Mouse (Mus musculus) bone marrow macrophage, adult 2 months (primary cell): ENCODE results near the gene Ppp1r10. TPM values are rescaled to one million over a fixed set of nuclear protein-coding genes. Genes with fewer than 3 reads are reported as not detected.

Source experiments
- H3K27ac ChIP-seq: 2 replicates; pipeline ENCODE4 v1.5.1; 2012; ENCODE audit warnings: low read depth, low read length; ENCODE audit not compliant: insufficient read depth
- H3K4me1 ChIP-seq: 2 replicates; pipeline ENCODE4 v1.6.1; 2012; ENCODE audit warnings: low read length; ENCODE audit not compliant: control insufficient read depth, insufficient read depth
- H3K4me3 ChIP-seq: 2 replicates; pipeline ENCODE4 v1.5.1; 2012; ENCODE audit warnings: mild to moderate bottlenecking, low read length, moderate library complexity; ENCODE audit not compliant: insufficient read depth
- CTCF ChIP-seq: IDR thresholded peaks from 2 replicates; pipeline ENCODE4 v1.5.1; 2012; ENCODE audit warnings: low read depth, mild to moderate bottlenecking, low read length, moderate library complexity
- POLR2A ChIP-seq: IDR thresholded peaks from 2 replicates; pipeline ENCODE4 v1.6.1; 2012; ENCODE audit warnings: mild to moderate bottlenecking, low read depth, low read length, borderline replicate concordance
- polyA plus RNA-seq: library from polyadenylated mRNA; stranded (reverse); fragments of >200 nt; gene quantifications from 2 replicates; pipeline ENCODE4 v1.2.4, GENCODE M21; 2012; ENCODE audit not compliant: missing spikeins, insufficient read depth, insufficient read length

Gene Ppp1r10
- polyA plus RNA-seq, 1 experiment = 46.0 TPM

DNA sequence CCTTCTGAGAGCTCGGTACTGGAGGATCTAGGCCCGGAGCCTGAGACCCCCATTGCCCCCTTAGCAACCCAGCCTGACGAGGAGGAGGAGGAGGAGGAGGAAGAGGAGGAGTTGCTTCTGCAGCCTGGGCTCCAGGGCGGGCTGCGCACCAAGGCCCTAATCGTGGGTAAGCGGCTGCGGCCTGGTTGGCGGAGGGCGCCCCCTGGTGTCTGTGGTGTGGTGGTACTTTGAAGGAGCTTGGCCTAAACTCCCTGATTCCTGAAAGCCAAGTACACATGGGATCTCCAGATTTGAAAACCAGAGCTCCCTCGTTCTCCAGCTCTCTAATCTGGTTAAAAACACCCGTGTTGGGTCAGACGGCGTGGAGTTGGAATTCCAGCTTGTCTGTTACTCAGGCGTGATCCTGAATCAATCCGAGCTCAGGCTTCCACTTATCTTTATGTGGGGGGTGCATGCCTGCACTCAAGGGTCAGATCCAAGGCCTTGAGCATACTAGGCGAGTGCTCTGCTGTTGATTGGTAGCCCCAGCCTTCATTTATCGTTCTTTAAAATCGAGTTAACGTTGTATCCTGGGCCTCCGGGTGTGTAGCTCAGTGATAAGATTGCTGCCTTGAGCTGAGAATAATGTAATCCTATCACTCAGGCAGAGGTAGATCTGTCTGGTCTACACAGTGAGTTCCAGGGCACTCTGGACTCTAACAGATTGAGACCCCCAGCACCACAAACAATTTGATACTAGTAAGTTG lies 42.3 kb upstream of the Ppp1r10 start:
- H3K27ac ChIP-seq = peak overlapping the region; percentile 2; the same call in 1 of the 2 replicates
- peak overlapping the region; percentile 21 for H3K4me3 ChIP-seq
- H3K4me1 ChIP-seq = peaks cover 14% of the 10 kb centered on the region
- TF ChIP-seq CTCF (peak; percentile 77; the same call in 1 of the 2 replicates), POLR2A (no peak)

DNA sequence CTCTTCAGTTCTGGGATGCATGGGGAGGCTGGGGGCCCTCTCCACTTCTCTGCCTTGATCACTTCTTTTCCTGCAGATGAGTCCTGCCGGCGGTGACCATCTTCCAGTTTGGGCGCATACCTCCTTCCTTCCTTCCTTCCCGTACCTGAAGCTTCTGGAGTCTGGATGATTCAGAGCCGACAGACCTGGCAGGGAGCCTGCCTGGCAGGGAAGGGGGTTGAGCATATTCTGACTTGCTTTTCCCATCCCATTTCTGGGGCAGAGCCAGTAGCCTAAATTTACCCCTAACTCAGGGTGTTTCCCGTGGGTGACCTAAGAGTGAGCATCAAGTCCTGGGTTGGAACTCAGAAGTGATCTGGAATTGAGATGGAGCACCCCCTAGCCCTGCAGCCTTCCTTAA lies 41.5 kb upstream of the Ppp1r10 start:
- Histone ChIP-seq H3K27ac (no peak overlapping the region), H3K4me1 (peaks cover 14% of the 10 kb centered on the region), H3K4me3 (no peak overlapping the region)
- TF ChIP-seq POLR2A (no peak), CTCF (no peak)

DNA sequence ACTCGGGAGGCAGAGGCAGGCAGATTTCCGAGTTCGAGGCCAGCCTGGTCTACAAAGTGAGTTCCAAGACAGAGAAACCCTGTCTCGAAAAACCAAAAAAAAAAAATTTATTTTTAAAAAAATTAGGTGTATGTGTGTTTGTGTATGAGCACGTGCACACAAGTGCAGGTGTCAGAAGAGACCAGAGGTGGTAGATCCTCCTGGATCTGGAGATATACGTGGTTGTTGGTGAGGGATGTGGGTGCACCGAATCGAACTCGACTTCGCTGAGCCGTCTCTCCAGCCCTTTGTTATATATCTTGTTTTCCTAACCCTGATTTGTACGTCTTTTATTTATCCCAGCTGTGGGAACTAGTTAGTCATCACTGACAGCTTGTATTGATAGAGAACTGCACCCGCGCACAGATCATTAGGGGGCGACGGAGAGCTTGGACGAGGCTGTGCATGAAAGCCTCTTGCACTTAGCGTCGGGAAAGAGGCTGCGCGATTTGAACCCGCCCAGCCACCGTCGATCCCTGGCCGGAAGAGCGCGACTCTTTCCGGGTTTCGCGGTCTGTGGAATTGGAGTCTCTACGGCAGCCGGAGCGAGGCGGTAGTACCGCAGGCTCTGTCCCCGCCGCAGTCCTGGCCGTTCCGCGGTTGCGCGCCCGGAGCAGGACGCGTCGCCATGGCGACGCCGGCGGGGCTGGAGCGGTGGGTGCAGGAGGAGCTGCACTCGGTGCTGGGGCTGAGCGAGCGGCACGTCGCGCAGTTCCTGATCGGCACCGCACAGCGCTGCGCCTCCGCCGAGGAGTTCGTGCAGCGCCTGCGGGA lies 36.8 kb upstream of the Ppp1r10 start, which contains the start of gene Dhx16:
Gene Dhx16, plus strand, starts transcription at position 575 of the 813 bp plus-strand sequence.
- TF ChIP-seq POLR2A = no peak
- 0 out of 2 replicates have a peak, but pooled peaks have one; percentile 24 for TF ChIP-seq CTCF
- Histone ChIP-seq H3K27ac (peak within 1 kb of the TSS; percentile 62), H3K4me1 (peaks cover 6% of the 10 kb centered on the region), H3K4me3 (peak within 1 kb of the TSS; percentile 90)

DNA sequence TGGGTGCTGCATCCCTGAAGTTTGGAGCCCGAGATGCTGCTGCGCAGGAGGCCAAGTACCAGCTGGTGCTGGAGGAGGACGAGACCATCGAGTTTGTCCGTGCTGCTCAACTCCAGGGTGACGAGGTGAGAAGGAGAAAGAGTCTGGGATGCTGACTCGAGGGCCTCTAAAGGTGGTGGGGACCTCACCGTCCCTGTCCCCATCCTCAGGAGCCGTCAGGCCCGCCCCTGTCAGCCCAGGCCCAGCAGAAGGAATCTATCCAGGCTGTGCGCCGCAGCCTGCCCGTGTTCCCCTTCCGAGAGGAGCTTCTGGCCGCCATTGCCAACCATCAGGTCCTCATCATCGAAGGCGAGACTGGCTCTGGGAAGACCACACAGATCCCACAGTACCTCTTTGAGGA lies 33.3 kb upstream of the Ppp1r10 start:
- Histone ChIP-seq H3K4me1 (peaks cover 6% of the 10 kb centered on the region), H3K27ac (no peak overlapping the region), H3K4me3 (no peak overlapping the region)
- no peak for TF ChIP-seq CTCF
- TF ChIP-seq POLR2A = no peak

DNA sequence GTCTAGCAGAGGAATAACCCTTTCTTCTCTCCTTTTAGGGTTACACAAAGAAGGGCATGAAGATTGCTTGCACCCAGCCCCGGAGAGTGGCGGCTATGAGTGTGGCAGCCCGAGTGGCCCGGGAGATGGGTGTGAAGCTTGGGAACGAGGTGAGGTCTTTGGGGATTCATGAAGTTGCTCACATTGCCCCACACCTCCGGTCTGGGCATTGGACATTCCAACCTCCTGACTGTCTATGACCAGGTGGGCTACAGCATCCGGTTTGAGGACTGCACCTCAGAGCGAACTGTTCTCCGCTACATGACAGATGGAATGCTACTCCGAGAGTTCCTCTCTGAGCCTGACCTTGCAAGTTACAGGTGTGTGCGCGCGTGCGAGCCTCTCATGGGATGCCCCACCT lies 32.5 kb upstream of the Ppp1r10 start:
- TF ChIP-seq CTCF = no peak
- TF ChIP-seq POLR2A = no peak
- Histone ChIP-seq H3K4me3 (no peak overlapping the region), H3K4me1 (peaks cover 6% of the 10 kb centered on the region), H3K27ac (no peak overlapping the region)

DNA sequence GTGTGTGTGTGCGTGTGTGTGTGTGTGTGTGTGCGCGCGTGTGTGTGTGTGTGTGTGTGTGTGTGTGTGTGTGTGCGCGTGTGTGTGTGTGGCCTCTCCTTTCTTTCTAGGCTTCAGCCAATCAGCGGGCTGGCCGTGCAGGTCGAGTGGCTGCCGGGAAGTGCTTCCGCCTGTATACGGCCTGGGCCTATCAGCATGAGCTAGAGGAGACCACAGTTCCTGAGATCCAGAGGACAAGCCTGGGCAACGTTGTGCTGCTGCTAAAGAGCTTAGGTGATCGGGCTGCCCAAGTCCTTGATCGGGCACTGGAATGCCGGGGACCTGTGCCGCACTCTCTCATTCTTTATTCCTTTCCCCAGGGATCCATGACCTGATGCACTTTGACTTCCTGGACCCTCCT lies 28.5 kb upstream of the Ppp1r10 start:
- no peak overlapping the region for H3K27ac ChIP-seq
- H3K4me3 ChIP-seq = no peak overlapping the region
- TF ChIP-seq CTCF (no peak), POLR2A (no peak)
- no peaks in the 10 kb centered on the region for H3K4me1 ChIP-seq

DNA sequence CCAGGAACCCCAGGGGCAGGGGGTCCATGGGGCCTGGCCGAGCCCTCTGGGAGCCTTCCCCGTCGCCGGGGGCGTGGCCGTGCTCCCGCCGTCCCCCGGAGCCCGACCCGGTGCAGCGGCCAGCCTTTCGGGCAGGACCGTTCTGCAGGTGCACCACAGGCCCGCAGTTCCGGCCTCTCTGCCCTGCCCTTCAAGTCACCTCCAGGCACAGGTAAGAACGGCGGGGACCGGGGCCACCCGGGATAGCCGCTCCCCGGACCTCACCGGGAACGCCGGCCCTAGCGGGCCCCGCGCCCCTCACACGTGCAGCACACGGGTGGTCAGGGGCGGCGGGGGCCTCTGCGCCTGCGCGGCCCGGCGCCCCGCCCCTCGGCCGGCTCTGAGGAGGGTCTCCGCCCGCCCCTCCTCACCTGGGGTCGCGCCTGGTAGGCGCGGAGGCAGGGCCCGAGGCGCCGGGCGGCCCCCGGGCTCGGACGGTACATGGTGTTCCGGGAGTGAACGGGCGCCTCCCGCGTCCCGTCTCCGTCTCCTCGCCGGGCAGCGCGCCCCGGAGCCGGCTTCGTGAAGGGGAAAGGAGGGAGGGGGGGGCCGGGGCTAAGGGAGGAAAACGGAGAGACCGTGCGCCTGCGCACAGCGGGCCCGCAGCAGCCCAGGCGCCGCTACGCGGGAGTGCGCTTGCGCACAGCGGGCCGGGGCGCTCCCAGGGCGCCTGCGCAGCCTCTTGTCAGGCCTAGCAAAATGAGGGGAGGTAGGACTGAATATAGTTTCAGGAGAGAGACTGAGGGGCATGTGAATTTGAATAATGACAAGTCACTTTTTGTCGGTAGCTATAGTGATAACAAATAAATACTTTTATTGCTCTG lies 19.2 kb upstream of the Ppp1r10 start, which contains the start of gene 2310061I04Rik:
Gene 2310061I04Rik, minus strand, starts transcription at position 651 of the 863 bp plus-strand sequence.
- Histone ChIP-seq H3K4me3 (peak within 1 kb of the TSS; percentile 78), H3K27ac (peak within 1 kb of the TSS; percentile 61), H3K4me1 (peaks cover 18% of the 10 kb centered on the region)
- TF ChIP-seq CTCF = no peak
- no peak for TF ChIP-seq POLR2A

DNA sequence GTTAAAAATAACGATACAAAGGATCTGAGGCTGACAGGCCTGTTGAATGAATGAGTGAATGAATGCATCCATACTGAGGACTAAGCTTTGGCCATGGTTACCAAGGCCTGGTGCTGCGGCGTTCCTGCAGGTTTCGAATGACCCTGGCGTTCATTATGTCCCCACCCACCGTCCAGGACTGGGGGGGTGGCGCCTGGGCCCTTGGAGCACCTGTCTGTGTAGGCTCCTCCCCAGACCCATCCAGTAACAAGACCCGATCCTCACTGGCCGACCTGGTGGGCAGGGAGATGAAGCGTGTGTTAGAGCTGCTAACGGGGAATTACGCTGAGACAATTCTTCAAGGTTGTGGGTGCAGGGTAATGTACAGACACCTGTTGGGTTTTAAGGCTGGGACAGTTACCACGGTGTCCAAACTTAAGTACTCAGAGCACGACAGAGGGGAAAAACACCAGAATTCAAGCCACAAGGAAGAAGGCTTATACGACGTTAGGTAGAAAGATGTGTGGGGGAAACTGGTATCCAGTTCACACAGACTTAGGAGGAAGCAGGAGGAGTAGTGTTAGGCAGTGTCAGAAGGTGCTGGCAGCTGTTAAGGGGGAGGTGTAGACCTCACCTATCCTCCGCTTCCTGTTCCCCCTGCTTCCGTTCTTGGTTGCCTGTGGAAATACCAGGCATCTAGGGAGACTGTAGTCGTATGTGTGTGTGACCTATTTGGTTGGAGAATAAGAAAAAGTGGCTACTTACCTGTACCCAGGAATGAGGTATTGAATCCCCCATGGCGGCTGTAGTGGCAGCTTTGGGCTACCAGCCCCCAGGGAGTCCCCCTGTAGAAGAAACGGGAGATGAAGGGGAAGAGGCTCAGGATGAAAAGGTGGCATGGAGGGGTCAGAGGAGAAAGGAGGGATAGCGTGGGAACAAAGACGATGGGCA lies 18.3 kb upstream of the Ppp1r10 start:
- H3K4me1 ChIP-seq = peaks cover 18% of the 10 kb centered on the region
- TF ChIP-seq CTCF = 0 out of 2 replicates have a peak, but pooled peaks have one; percentile 14
- no peak for TF ChIP-seq POLR2A
- no peak overlapping the region for H3K27ac ChIP-seq
- peak overlapping the region; percentile 46 for H3K4me3 ChIP-seq

DNA sequence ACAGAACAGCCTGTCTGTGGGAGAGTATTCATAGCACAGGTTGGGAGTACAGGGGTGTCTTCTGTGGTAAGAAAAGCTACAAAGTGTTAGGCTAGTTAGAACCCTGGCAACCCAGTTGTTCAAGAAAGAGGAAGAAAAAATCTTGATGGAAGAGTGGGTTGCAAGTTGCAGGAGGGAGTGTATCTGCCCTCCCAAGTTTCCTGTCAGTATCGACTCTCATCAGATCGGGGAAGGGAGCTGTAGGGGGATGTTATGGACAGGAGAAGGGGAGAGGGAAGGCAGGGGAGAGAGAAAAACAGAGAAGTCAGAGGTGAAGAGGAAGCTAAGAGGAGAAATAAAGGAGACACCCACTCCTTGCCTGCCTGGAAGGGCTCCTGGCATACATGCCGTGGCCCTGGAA lies 15.6 kb upstream of the Ppp1r10 start:
- Histone ChIP-seq H3K27ac (no peak overlapping the region), H3K4me1 (peaks cover 18% of the 10 kb centered on the region), H3K4me3 (no peak overlapping the region)
- TF ChIP-seq POLR2A (no peak), CTCF (no peak)
